Mouse (Mus musculus) midbrain, embryonic 15.5 days (tissue): ENCODE measurements at regions not wholly inside any gene's neighbourhood (a gene's known extent, or its start where the extent isn't known, plus 50 kb on each side); places are given as distances from the start of the nearest gene placed in this dataset.

Experiments used
- ATAC-seq: fragments of 200-750 bp; cut with Nextera tagmentation; replicated peaks from 2 replicates; pipeline ENCODE4 v1.8.0; 2017; ENCODE audit warnings: moderate TSS enrichment
- H3K27ac ChIP-seq: fragments of 300-500 bp; sonication (generic); 2 replicates; pipeline ENCODE4 v1.5.1; 2015; ENCODE audit warnings: mild to moderate bottlenecking, inconsistent platforms
- H3K27me3 ChIP-seq: fragments of 300-500 bp; sonication (generic); replicated peaks from 2 replicates; pipeline ENCODE4 v1.6.1; 2015; ENCODE audit warnings: inconsistent platforms
- H3K36me3 ChIP-seq: fragments of 300-500 bp; sonication (generic); replicated peaks from 2 replicates; pipeline ENCODE4 v1.6.1; 2015; ENCODE audit warnings: inconsistent platforms
- H3K4me1 ChIP-seq: fragments of 300-500 bp; sonication (generic); 2 replicates; pipeline ENCODE4 v1.6.1; 2015; ENCODE audit warnings: inconsistent platforms
- H3K4me2 ChIP-seq: fragments of 300-500 bp; sonication (generic); 2 replicates; pipeline ENCODE4 v1.6.1; 2015; ENCODE audit warnings: inconsistent platforms, mild to moderate bottlenecking, moderate library complexity
- H3K4me3 ChIP-seq: fragments of 300-500 bp; sonication (generic); 2 replicates; pipeline ENCODE4 v1.5.1; 2015; ENCODE audit warnings: mild to moderate bottlenecking, inconsistent platforms
- H3K9ac ChIP-seq: fragments of 300-500 bp; sonication (generic); 2 replicates; pipeline ENCODE4 v1.6.1; 2015; ENCODE audit warnings: mild to moderate bottlenecking, inconsistent platforms
- H3K9me3 ChIP-seq: fragments of 300-500 bp; sonication (generic); 2 replicates; pipeline ENCODE4 v1.6.1; 2016; ENCODE audit warnings: inconsistent platforms
- WGBS: fragments of 180-500 bp; shearing (Covaris S2); methylation state at CpG from one replicate; pipeline ENCODE4 v1.1.7; 2015; ENCODE audit warnings: mixed read lengths; 5-methylcytosine and 5-hydroxymethylcytosine counted together

GRCm38 (mm10) chr19:32912323-32912722, 155.0 kb downstream of the Pten start:
- Histone ChIP-seq H3K4me3 (no peak overlapping the region), H3K9ac (no peak overlapping the region), H3K27me3 (peaks cover 9% of the 10 kb centered on the region; the same call in 1 of the 2 replicates), H3K9me3 (no peaks in the 10 kb centered on the region), H3K36me3 (no peaks in the 10 kb centered on the region), H3K27ac (no peak overlapping the region), H3K4me2 (no peak overlapping the region), H3K4me1 (no peaks in the 10 kb centered on the region)
- ATAC-seq = no peak
- 89% methylated on average over 3 of the region's 3 CpGs for WGBS

- ATAC-seq = no peak
- H3K4me3 ChIP-seq = no peak overlapping the region
- H3K27me3 ChIP-seq = peaks cover 5% of the 10 kb centered on the region; the same call in 1 of the 2 replicates
- H3K9ac ChIP-seq = no peak overlapping the region
- 93% methylated on average over 8 of the region's 8 CpGs for WGBS
- no peaks in the 10 kb centered on the region for H3K36me3 ChIP-seq
- no peaks in the 10 kb centered on the region for H3K9me3 ChIP-seq
- H3K27ac ChIP-seq = no peak overlapping the region
- no peaks in the 10 kb centered on the region for H3K4me1 ChIP-seq
- H3K4me2 ChIP-seq = no peak overlapping the region
Observed at GRCm38 (mm10) chr19:32916507-32917280, 159.4 kb downstream of the Pten start.

- Histone ChIP-seq H3K27me3 (no peaks in the 10 kb centered on the region), H3K4me3 (no peak overlapping the region), H3K36me3 (no peaks in the 10 kb centered on the region), H3K9me3 (no peaks in the 10 kb centered on the region), H3K4me2 (no peak overlapping the region), H3K9ac (no peak overlapping the region), H3K27ac (no peak overlapping the region), H3K4me1 (no peaks in the 10 kb centered on the region)
- no peak for ATAC-seq
- WGBS = 85% methylated on average over 3 of the region's 3 CpGs
Observed at GRCm38 (mm10) chr19:32921021-32921420, 163.7 kb downstream of the Pten start.

- no peak overlapping the region for H3K4me3 ChIP-seq
- H3K9ac ChIP-seq = no peak overlapping the region
- H3K4me1 ChIP-seq = no peaks in the 10 kb centered on the region
- ATAC-seq = no peak
- no peaks in the 10 kb centered on the region for H3K27me3 ChIP-seq
- WGBS = 90% methylated on average over 3 of the region's 3 CpGs
- no peak overlapping the region for H3K4me2 ChIP-seq
- no peak overlapping the region for H3K27ac ChIP-seq
- H3K9me3 ChIP-seq = no peaks in the 10 kb centered on the region
- H3K36me3 ChIP-seq = no peaks in the 10 kb centered on the region
Observed at GRCm38 (mm10) chr19:32923911-32924310, 166.6 kb downstream of the Pten start.

GRCm38 (mm10) chr19:32925628-32926505, 168.6 kb downstream of the Pten start:
- no peaks in the 10 kb centered on the region for H3K27me3 ChIP-seq
- no peak overlapping the region for H3K9ac ChIP-seq
- no peaks in the 10 kb centered on the region for H3K4me1 ChIP-seq
- WGBS = 79% methylated on average over 6 of the region's 6 CpGs
- H3K36me3 ChIP-seq = no peaks in the 10 kb centered on the region
- H3K9me3 ChIP-seq = no peaks in the 10 kb centered on the region
- no peak overlapping the region for H3K4me3 ChIP-seq
- no peak for ATAC-seq
- H3K4me2 ChIP-seq = no peak overlapping the region
- no peak overlapping the region for H3K27ac ChIP-seq

- WGBS = 87% methylated on average over 4 of the region's 4 CpGs
- H3K9ac ChIP-seq = no peak overlapping the region
- H3K27me3 ChIP-seq = no peaks in the 10 kb centered on the region
- H3K9me3 ChIP-seq = no peaks in the 10 kb centered on the region
- no peak overlapping the region for H3K4me3 ChIP-seq
- no peaks in the 10 kb centered on the region for H3K36me3 ChIP-seq
- no peak overlapping the region for H3K27ac ChIP-seq
- ATAC-seq = no peak
- no peaks in the 10 kb centered on the region for H3K4me1 ChIP-seq
- H3K4me2 ChIP-seq = no peak overlapping the region
Observed at GRCm38 (mm10) chr19:32926571-32926970, 169.3 kb downstream of the Pten start.

- Histone ChIP-seq H3K9ac (no peak overlapping the region), H3K9me3 (no peaks in the 10 kb centered on the region), H3K27me3 (no peaks in the 10 kb centered on the region), H3K27ac (no peak overlapping the region), H3K4me2 (no peak overlapping the region), H3K36me3 (no peaks in the 10 kb centered on the region), H3K4me3 (no peak overlapping the region), H3K4me1 (no peaks in the 10 kb centered on the region)
- WGBS = 85% methylated on average over 5 of the region's 5 CpGs
- ATAC-seq = no peak
Observed at GRCm38 (mm10) chr19:32933676-32934075, 176.4 kb downstream of the Pten start.

GRCm38 (mm10) chr19:32935638-32936037, 178.3 kb downstream of the Pten start:
- Histone ChIP-seq H3K4me1 (no peaks in the 10 kb centered on the region), H3K4me2 (no peak overlapping the region), H3K4me3 (no peak overlapping the region), H3K9ac (no peak overlapping the region), H3K27me3 (no peaks in the 10 kb centered on the region), H3K27ac (no peak overlapping the region), H3K36me3 (no peaks in the 10 kb centered on the region), H3K9me3 (no peaks in the 10 kb centered on the region)
- ATAC-seq = no peak
- 94% methylated on average over 5 of the region's 5 CpGs for WGBS

GRCm38 (mm10) chr19:32937591-32937990, 180.3 kb downstream of the Pten start:
- H3K36me3 ChIP-seq = no peaks in the 10 kb centered on the region
- no peaks in the 10 kb centered on the region for H3K4me1 ChIP-seq
- no peak overlapping the region for H3K9ac ChIP-seq
- H3K27me3 ChIP-seq = no peaks in the 10 kb centered on the region
- H3K9me3 ChIP-seq = no peaks in the 10 kb centered on the region
- H3K4me3 ChIP-seq = no peak overlapping the region
- no peak overlapping the region for H3K27ac ChIP-seq
- no peak for ATAC-seq
- no peak overlapping the region for H3K4me2 ChIP-seq
- WGBS = 73% methylated on average over 6 of the region's 6 CpGs

GRCm38 (mm10) chr19:32939692-32940091, 182.4 kb downstream of the Pten start:
- no peak overlapping the region for H3K9ac ChIP-seq
- no peak overlapping the region for H3K27ac ChIP-seq
- no peak overlapping the region for H3K4me2 ChIP-seq
- WGBS = 90% methylated on average over 5 of the region's 5 CpGs
- ATAC-seq = no peak
- H3K27me3 ChIP-seq = no peaks in the 10 kb centered on the region
- H3K9me3 ChIP-seq = no peaks in the 10 kb centered on the region
- no peaks in the 10 kb centered on the region for H3K36me3 ChIP-seq
- no peak overlapping the region for H3K4me3 ChIP-seq
- H3K4me1 ChIP-seq = no peaks in the 10 kb centered on the region

GRCm38 (mm10) chr19:32940806-32941205, 183.5 kb downstream of the Pten start:
- H3K36me3 ChIP-seq = no peaks in the 10 kb centered on the region
- H3K4me2 ChIP-seq = no peak overlapping the region
- H3K9ac ChIP-seq = no peak overlapping the region
- H3K4me1 ChIP-seq = no peaks in the 10 kb centered on the region
- ATAC-seq = no peak
- WGBS = 82% methylated on average over 6 of the region's 6 CpGs
- no peaks in the 10 kb centered on the region for H3K9me3 ChIP-seq
- no peaks in the 10 kb centered on the region for H3K27me3 ChIP-seq
- no peak overlapping the region for H3K4me3 ChIP-seq
- H3K27ac ChIP-seq = no peak overlapping the region

- Histone ChIP-seq H3K9ac (no peak overlapping the region), H3K9me3 (no peaks in the 10 kb centered on the region), H3K27ac (no peak overlapping the region), H3K4me2 (no peak overlapping the region), H3K4me1 (no peaks in the 10 kb centered on the region), H3K36me3 (no peaks in the 10 kb centered on the region), H3K4me3 (no peak overlapping the region), H3K27me3 (no peaks in the 10 kb centered on the region)
- WGBS = 87% methylated on average over 2 of the region's 2 CpGs
- no peak for ATAC-seq
Observed at GRCm38 (mm10) chr19:32943594-32944230, 186.4 kb downstream of the Pten start.
